Mouse (Mus musculus) hindbrain, postnatal 0 days (tissue): Measurements from ENCODE around the gene Insrr. TPM values are rescaled to one million over a fixed set of nuclear protein-coding genes. Genes with fewer than 3 reads are reported as not detected.

Source experiments
- ATAC-seq: fragments of 200-750 bp; cut with Nextera tagmentation; 2 replicates; pipeline ENCODE4 v1.8.0; 2017; ENCODE audit warnings: mild to moderate bottlenecking, moderate TSS enrichment, moderate library complexity
- DNase-seq: peaks from one replicate; pipeline ENCODE4 v3.0.0-alpha.2; 2015; ENCODE audit warnings: low spot score
- H3K27ac ChIP-seq: fragments of 300-500 bp; sonication (generic); 2 replicates; pipeline ENCODE4 v1.5.1; 2014; ENCODE audit warnings: mild to moderate bottlenecking
- H3K27me3 ChIP-seq: fragments of 300-500 bp; sonication (generic); 2 replicates; pipeline ENCODE4 v1.6.1; 2014; ENCODE audit warnings: low read length, mixed read lengths; ENCODE audit not compliant: insufficient read depth
- H3K36me3 ChIP-seq: fragments of 300-500 bp; sonication (generic); 2 replicates; pipeline ENCODE4 v1.6.1; 2014; ENCODE audit warnings: low read length, mixed read lengths; ENCODE audit not compliant: insufficient read depth
- H3K4me1 ChIP-seq: fragments of 300-500 bp; sonication (generic); 2 replicates; pipeline ENCODE4 v1.6.1; 2014; ENCODE audit warnings: antibody characterized with exemption, low read length, mixed read lengths; ENCODE audit not compliant: insufficient read depth
- H3K4me2 ChIP-seq: fragments of 300-500 bp; sonication (generic); 2 replicates; pipeline ENCODE4 v1.6.1; 2014; ENCODE audit warnings: low read depth, mild to moderate bottlenecking, low read length, moderate library complexity, mixed read lengths
- H3K4me3 ChIP-seq: fragments of 300-500 bp; sonication (generic); 2 replicates; pipeline ENCODE4 v1.5.1; 2014; ENCODE audit warnings: low read length
- H3K9ac ChIP-seq: fragments of 300-500 bp; sonication (generic); replicated peaks from 2 replicates; pipeline ENCODE4 v1.6.1; 2014; ENCODE audit warnings: mild to moderate bottlenecking, low read length, moderate library complexity, mixed read lengths
- H3K9me3 ChIP-seq: fragments of 300-500 bp; sonication (generic); 2 replicates; pipeline ENCODE4 v1.6.1; 2016; ENCODE audit warnings: low read length, mixed read lengths
- CTCF ChIP-seq: IDR thresholded peaks from 2 replicates; pipeline ENCODE4 v1.5.1; 2016; ENCODE audit warnings: antibody characterized with exemption, control low read depth, low read depth
- WGBS: fragments of 180-500 bp; shearing (Covaris S2); extraction: QIAGEN DNeasy Blood & Tissue Kit; methylation state at CpG from one replicate; pipeline ENCODE4 v1.1.7; 2014; 5-methylcytosine and 5-hydroxymethylcytosine counted together
- polyA plus RNA-seq: library from polyadenylated mRNA; unstranded; fragments of >200 nt; fragmentation: Nextera tagmentation; extraction: Ambion mirVana; gene quantifications from 2 replicates; pipeline ENCODE4 v1.2.1, GENCODE M21; 2015
- total RNA-seq: library from RNA; depleted of rRNA; stranded (reverse); fragments of >200 nt; gene quantifications from 2 replicates; pipeline ENCODE4 v1.2.3, GENCODE M21; 2014

Insrr gene
- total and polyA plus RNA-seq, 2 experiments from 2014 or later: 0.44 to 0.78 TPM

DNA sequence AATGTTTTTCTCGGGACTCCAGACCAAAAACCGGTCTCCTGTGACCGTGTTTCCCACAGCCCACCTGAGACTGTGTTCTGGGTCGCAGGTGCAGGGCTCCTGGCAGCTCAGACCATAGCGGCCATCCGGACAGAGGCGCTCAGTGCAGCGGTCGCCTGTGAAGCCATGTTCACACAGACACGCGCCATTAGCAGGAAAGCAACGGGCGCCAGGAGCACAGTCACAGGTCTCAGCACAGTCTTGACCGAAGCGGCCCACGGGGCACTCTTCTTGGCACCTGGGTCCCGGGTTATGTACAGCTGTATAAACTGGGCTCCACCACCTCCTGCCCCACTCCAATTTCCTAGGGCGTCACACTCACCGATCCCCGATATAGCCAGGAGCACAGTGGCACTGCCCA, 40.3 kb upstream of the Insrr start:
- Histone ChIP-seq H3K9me3 (no peaks in the 10 kb centered on the region), H3K27ac (no peak overlapping the region), H3K4me1 (no peaks in the 10 kb centered on the region), H3K9ac (peak overlapping the region; percentile 39; the same call in 1 of the 2 replicates), H3K36me3 (no peaks in the 10 kb centered on the region), H3K4me3 (peak overlapping the region; percentile 29), H3K4me2 (peak overlapping the region; percentile 51), H3K27me3 (no peaks in the 10 kb centered on the region)
- ATAC-seq: peak; percentile 28; the same call in 1 of the 2 replicates
- TF ChIP-seq CTCF: no peak
- no peak for DNase-seq
- 57% methylated on average over 20 of the region's 20 CpGs for WGBS

DNA sequence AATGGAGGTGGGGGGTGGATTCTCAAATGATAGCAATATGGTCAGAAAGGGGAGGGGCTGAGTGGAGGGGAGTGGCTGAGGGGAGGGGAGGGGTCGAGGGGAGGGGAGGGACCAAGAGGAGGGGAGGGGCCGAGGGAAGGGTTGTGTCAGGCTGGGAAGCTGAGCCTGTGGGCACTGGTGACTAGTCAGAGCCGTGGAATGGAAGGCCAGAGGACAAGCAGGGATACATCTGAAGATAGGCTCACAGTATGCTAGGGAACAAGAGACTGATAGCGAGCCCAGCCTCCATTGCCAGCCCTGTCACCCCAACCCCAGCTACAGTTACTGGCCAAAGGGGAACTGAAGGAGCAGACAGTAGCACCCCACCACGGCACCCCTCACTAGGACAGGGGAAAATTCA, 38.1 kb upstream of the Insrr start:
- no peak overlapping the region for H3K27ac ChIP-seq
- ATAC-seq (no peak), DNase-seq (no peak)
- H3K4me2 ChIP-seq: no peak overlapping the region
- no peak for TF ChIP-seq CTCF
- no peak overlapping the region for H3K9ac ChIP-seq
- no peaks in the 10 kb centered on the region for H3K9me3 ChIP-seq
- H3K27me3 ChIP-seq: no peaks in the 10 kb centered on the region
- H3K36me3 ChIP-seq: no peaks in the 10 kb centered on the region
- H3K4me1 ChIP-seq: no peaks in the 10 kb centered on the region; the same call in 1 of the 2 replicates
- no peak overlapping the region for H3K4me3 ChIP-seq
- 47% methylated on average over 4 of the region's 5 CpGs for WGBS

DNA sequence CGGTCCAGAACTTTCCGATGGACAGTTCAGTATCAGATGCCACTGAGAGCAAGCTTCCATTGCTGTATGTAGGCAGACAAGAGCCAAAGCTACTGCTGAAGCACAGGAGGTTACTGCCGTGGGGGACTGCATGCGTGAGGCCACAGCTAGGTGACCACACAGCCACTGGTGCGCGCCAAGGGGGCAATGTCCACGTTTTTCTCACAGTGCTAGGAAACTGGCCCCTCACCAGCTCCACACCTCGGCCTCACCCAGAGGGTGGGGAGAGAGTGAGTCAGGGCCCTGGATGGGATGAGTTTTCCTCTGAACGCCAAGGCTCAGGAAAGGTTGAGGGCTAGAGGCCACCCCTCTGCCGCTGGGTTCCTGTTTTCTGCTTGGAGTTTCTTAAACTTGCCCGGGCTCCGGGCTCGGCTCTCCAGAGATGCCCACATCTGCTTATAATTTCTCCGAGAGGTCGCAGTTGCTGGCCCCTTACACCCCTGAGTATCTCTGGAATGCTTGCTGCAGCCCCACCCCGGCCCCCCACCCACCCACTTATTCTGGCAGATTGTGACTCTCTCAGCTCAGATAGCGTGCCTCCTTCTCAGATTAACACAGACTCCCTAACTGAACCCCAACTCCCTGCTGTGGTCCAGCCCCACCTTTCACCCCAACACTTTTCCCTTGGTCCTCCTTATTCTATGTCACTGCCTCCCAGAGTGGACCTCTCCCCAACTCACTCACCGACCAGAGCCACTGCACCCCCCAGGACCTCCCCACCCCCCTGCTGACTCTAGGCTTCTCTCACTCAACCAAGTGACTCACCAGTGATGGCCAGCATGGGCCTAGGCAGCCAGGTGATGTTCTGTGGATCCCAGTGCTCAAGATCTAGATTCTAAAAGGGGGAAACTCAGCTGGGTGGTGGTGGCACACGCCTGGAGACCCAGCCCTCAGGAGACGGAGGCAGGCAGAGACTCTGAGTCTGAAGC, 35.1 kb upstream of the Insrr start:
- Histone ChIP-seq H3K9ac (no peak overlapping the region), H3K4me2 (no peak overlapping the region), H3K4me3 (no peak overlapping the region), H3K9me3 (no peaks in the 10 kb centered on the region), H3K27ac (no peak overlapping the region), H3K27me3 (no peaks in the 10 kb centered on the region), H3K4me1 (no peaks in the 10 kb centered on the region; the same call in 1 of the 2 replicates), H3K36me3 (no peaks in the 10 kb centered on the region)
- WGBS: 74% methylated on average over 20 of the region's 20 CpGs
- TF ChIP-seq CTCF: no peak
- DNase-seq (no peak), ATAC-seq (no peak)

DNA sequence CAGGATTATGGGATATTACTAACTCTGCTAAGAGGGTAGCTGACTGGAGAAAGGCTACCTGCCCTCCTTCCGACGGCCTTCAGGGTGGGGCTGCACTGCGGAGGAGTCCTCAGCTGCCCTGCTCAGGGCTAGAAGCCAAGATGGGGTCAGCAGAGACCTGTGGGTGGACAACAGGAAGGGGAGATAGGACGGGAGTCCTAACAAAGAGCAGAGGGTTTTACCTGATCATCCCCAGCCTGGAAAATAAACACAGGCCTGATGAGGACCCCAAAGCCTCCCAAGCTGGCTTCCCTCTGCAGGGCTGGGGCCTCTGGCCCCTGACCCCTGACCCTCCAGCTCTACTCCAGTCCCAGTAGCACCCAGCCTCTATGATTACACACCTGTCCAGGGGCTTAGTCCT, 33.5 kb upstream of the Insrr start:
- Histone ChIP-seq H3K9ac (no peak overlapping the region), H3K36me3 (no peaks in the 10 kb centered on the region), H3K4me1 (no peaks in the 10 kb centered on the region; the same call in 1 of the 2 replicates), H3K27me3 (no peaks in the 10 kb centered on the region), H3K27ac (0 out of 2 replicates have a peak overlapping the region, but pooled peaks have one; percentile 51), H3K4me3 (no peak overlapping the region), H3K9me3 (no peaks in the 10 kb centered on the region), H3K4me2 (no peak overlapping the region)
- no peak for DNase-seq
- no peak for TF ChIP-seq CTCF
- no peak for ATAC-seq
- WGBS: 75% methylated on average over 4 of the region's 4 CpGs

DNA sequence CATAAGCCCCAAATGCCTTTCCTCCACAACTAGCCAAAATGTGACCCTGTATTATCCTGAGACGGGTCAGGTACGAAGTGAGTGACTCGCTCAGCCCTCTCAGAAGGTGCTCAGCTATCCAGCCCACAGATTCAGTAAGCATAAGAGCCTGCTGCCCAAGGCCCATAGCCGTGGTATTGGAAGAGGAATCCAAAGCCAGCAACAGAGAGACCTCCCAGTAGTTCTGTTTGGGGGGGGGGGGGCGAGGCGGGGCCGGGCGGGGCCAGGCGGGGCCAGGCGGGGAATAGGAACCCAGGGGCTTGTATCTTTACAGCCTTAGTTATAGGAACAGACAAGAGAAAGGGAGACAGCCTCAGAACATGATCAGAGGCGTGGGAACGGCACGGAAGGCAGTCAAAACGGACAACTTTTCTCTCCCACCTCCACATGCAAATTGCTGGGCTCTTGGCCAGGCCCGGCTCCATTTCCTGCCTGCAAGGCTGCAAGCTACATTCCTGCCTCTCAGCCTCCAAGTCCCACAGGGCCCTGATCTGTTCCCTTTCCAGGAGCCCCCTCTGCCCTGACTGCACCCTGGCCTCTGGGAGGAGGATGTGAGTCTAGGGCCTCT, 33.0 kb upstream of the Insrr start:
- TF ChIP-seq CTCF: no peak
- Histone ChIP-seq H3K27ac (peak overlapping the region; percentile 51), H3K9me3 (no peaks in the 10 kb centered on the region), H3K9ac (0 out of 2 replicates have a peak overlapping the region, but pooled peaks have one; percentile 5), H3K27me3 (no peaks in the 10 kb centered on the region), H3K4me3 (no peak overlapping the region), H3K4me2 (0 out of 2 replicates have a peak overlapping the region, but pooled peaks have one; percentile 16), H3K36me3 (no peaks in the 10 kb centered on the region), H3K4me1 (no peaks in the 10 kb centered on the region; the same call in 1 of the 2 replicates)
- ATAC-seq (no peak), DNase-seq (peak; percentile 56)
- 23% methylated on average over 13 of the region's 15 CpGs for WGBS

DNA sequence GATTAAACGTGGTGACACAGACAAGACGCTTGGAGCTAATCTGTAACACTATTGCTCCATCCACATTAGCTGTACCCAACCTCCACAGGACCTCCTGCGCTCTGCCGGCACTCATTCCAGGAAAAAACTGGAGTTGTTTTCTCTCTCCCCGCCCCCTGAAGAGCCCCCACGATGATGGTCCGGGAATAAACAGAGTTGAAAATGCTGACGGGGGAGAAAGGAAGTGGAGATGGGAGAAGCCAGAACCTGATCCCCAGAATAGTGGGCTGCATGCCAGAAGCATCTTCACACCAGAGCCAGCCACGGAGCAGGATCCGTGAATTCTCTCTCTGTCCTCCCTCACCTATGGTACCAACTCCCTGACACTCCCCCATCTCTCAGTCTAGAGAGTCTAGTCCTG, 32.2 kb upstream of the Insrr start:
- Histone ChIP-seq H3K36me3 (no peaks in the 10 kb centered on the region), H3K4me1 (no peaks in the 10 kb centered on the region; the same call in 1 of the 2 replicates), H3K4me3 (no peak overlapping the region), H3K27ac (peak overlapping the region; percentile 51), H3K4me2 (no peak overlapping the region), H3K27me3 (peaks cover 1% of the 10 kb centered on the region; the same call in 1 of the 2 replicates), H3K9ac (0 out of 2 replicates have a peak overlapping the region, but pooled peaks have one; percentile 5), H3K9me3 (no peaks in the 10 kb centered on the region)
- DNase-seq (peak; percentile 28), ATAC-seq (no peak)
- WGBS: 27% methylated on average over 10 of the region's 10 CpGs
- no peak for TF ChIP-seq CTCF
